Mouse (Mus musculus) thymus, postnatal 14 days (tissue): ENCODE data around the gene Nfic.

Experiments used
- DNase-seq: peaks from one replicate; pipeline ENCODE4 v3.0.0; 2021

Gene Nfic

DNA sequence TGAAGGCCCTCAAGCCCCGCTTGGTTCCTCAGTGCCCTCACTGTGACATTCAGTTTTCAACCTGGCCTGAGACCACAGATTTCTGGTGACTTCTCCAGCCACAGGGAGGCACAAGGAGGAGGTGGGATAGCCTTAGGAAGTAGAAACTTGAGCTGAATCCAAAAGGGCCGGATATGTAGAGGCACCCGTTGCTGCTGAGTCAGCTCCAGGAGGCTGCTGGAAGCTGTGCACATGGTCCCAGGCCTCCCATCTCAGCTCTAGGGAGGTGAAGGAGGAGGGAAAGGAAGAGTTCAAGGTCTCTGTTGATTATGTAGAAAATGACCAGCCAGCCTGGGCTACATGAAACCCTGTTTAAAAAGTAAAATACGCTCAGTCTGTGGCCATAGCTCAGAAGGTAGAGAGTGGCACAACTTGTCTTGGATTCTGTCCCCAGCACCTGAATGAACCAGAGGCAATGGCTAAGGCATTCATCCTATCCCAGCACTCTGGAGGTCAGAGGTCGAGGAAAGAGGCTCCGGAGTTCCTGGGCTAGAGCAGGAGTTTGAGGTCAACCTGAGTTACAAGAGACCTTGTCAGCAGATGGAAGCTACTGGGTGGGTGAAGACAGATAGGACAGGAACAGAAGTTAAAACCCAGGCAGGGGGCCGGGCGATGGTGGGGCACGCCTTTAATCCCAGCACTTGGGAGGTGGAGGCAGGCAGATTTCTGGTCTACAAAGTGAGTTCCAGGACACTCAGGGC is 100.5 kb downstream of the Nfic start:
- no peak for DNase-seq

DNA sequence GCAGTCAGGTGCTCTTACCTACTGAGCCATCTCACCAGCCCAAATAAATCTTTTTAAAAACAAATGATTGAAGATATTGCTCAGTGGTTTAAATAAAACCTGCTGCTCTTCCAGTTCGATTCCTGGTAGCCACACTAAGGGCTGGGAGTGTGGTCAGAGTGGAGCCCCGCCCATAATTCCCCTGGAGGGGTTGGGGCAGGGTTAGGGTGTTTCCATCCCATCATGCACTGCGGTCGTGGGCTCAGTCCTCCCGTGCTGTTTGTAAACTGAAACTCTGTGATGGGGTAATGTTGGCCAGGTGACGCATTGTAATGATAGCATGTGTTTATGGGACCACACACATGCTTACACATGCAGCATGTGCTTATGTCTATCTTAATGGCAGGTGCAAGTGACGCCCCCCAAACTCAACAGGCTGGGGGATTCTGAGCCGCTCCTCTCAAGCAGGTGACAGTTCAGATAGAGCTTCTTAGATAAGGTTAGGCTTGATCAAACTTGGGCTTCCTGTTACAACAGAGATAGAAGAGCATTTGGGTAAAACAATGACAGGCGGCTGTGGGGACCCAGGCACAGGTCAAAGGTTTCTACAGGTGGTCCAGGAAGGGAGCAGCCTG is 103.7 kb downstream of the Nfic start:
- DNase-seq = peak; percentile 81

DNA sequence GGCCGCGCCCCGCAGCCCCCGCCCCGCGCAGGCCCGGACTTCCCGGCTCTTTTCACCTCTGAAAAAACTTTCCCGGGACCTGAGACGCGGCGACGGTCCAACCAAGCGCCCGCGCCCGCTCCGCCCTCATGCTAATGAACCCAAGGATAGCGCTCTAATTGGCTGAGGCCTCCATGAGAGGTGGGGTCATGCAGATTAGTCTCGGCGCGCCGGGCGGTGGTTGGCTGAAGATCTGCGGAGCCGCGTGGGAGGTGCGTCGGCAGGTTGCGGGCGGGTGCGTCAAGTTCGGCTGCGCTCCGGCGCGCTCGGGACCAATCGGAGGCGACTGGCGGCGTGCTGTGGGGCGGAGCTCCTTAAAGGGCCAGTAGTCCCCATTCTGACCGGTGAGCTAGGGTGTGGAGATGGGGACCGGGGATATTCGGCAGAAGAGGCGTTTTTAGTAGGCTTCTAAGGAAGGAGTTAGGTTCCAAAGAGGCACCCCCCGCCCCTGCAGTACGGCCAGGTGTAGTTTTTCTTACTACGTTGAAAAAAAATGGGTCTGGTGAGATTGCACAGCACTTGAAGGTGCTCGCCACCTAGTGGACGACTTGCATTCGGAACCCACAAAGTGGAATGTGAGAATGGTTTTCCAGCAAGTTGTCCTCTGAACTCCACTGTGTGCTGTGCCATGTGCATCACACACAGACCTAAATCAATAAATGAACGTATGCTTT is 104.9 kb downstream of the Nfic start, which contains the start of gene Hmg20b:
Gene Hmg20b, minus strand, starts transcription at position 130 of the 713 bp plus-strand sequence.
- peak; percentile 99 for DNase-seq

DNA sequence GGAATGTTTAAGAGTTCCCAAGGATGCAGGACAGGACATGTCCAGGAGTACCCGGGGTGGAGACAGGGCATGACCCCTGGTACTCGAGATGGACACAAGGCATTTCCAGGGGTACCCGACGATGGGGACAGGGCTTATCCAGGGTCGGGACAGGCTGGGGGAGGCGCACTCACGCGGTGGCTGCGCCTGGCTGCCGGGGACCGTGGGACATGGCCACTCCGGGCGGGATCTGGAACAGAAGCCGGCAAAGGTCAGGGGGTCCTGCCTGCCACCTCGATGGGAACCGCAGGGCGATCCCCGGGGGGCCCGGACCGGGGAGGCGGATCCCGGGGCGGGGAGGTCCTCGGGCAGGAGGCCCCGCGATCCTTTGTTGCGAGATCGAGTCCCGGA is 105.5 kb downstream of the Nfic start:
- no peak for DNase-seq

DNA sequence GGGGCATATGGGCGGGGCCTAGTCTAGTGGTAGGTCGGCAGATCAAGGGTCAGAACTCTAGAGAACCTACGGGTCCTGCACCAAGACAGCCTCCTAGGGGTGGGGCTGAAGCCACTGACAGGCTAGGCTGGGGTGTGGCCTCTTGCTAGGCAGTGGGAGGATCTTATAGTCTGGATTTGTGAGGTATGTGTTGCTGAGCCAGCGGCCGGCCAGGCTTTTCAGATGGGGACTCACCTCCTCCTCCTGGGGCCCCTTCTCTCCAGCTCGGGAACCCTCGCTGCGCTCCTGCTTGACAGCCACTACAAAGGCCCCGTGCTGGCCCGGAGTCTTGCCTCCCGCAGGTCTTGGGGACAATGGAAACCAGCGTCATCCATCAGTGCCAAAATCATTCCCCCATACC is 106.3 kb downstream of the Nfic start:
- peak; percentile 44 for DNase-seq

DNA sequence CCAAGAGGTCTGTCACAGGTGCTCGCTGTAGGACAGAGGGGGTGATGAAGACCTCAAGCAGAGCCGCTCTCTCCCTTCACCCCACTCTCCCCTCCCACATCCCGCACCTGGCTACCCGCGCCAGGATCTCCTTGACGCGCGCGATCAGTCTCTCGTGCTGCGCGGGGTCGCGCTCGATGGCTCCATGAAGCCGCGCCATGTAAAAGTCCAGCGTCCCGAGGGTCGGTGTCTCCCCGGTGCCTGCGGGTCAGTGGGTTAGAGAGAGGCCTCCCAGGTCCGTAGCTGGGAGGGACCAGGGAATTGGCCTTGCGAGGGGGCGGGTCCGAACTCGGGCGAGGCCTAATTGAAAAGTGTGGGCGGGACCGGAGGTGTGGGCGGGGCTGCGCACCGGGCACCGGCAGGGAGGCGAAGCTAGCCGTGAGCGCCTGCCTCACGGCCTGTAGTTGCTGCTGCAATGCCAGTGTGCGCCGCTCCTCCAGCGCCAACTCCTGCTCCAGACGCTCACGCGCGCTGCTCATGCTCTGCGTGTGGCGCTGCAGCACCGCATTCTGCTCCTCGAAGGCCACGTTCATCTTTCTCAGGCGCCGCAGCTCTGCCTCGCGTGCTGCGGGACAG is 108.9 kb downstream of the Nfic start:
- peak; percentile 49 for DNase-seq
